Mouse (Mus musculus): Measurements from ENCODE around the gene Pcsk6.

- TF ChIP-seq MAFK (IDR thresholded peaks at IDR 0.05; ENCODE audit: insufficient read depth, low read depth, low read length) (no peak), ZC3H11A (IDR thresholded peaks at IDR 0.05; ENCODE audit: borderline replicate concordance, low read depth, low read length) (no peak)
Measured at GRCm38 (mm10) chr7:65988709-65989108, 127.2 kb downstream of the Pcsk6 start.

Measured in ES-E14 (cell line).